Mouse (Mus musculus) midbrain, embryonic 12.5 days (tissue): ENCODE measurements around the gene Fstl1. TPM values are rescaled to one million over a fixed set of nuclear protein-coding genes. Genes with fewer than 3 reads are reported as not detected.

Experiments used
- ATAC-seq: fragments of 200-750 bp; cut with Nextera tagmentation; 2 replicates; pipeline ENCODE4 v1.8.0; 2017; ENCODE audit warnings: low read depth, moderate TSS enrichment, moderate library complexity; ENCODE audit not compliant: low FRiP score
- H3K27ac ChIP-seq: fragments of 300-500 bp; sonication (generic); replicated peaks from 2 replicates; pipeline ENCODE4 v1.5.1; 2016; ENCODE audit warnings: mild to moderate bottlenecking
- H3K27me3 ChIP-seq: fragments of 300-500 bp; sonication (generic); 2 replicates; pipeline ENCODE4 v1.6.1; 2016; ENCODE audit warnings: mild to moderate bottlenecking
- H3K36me3 ChIP-seq: fragments of 300-500 bp; sonication (generic); 2 replicates; pipeline ENCODE4 v1.6.1; 2016
- H3K4me1 ChIP-seq: fragments of 300-500 bp; sonication (generic); 2 replicates; pipeline ENCODE4 v1.6.1; 2016
- H3K4me2 ChIP-seq: fragments of 300-500 bp; sonication (generic); replicated peaks from 2 replicates; pipeline ENCODE4 v1.6.1; 2016; ENCODE audit warnings: mild to moderate bottlenecking, moderate library complexity
- H3K4me3 ChIP-seq: fragments of 300-500 bp; sonication (generic); 2 replicates; pipeline ENCODE4 v1.5.1; 2016; ENCODE audit warnings: mild to moderate bottlenecking
- H3K9ac ChIP-seq: fragments of 300-500 bp; sonication (generic); replicated peaks from 2 replicates; pipeline ENCODE4 v1.6.1; 2016; ENCODE audit warnings: mild to moderate bottlenecking, moderate library complexity
- H3K9me3 ChIP-seq: fragments of 300-500 bp; sonication (generic); 2 replicates; pipeline ENCODE4 v1.6.1; 2016; ENCODE audit warnings: mild to moderate bottlenecking
- WGBS: fragments of 180-500 bp; shearing (Covaris S2); methylation state at CpG from one replicate; pipeline ENCODE4 v1.1.7; 2016; 5-methylcytosine and 5-hydroxymethylcytosine counted together
- polyA plus RNA-seq: library from polyadenylated mRNA; unstranded; fragments of >200 nt; fragmentation: Nextera tagmentation; extraction: Ambion mirVana; gene quantifications from 2 replicates; pipeline ENCODE4 v1.2.1, GENCODE M21; 2016

The Fstl1 gene
- polyA plus RNA-seq, 1 experiment from 2014 or later, result 215 TPM

DNA sequence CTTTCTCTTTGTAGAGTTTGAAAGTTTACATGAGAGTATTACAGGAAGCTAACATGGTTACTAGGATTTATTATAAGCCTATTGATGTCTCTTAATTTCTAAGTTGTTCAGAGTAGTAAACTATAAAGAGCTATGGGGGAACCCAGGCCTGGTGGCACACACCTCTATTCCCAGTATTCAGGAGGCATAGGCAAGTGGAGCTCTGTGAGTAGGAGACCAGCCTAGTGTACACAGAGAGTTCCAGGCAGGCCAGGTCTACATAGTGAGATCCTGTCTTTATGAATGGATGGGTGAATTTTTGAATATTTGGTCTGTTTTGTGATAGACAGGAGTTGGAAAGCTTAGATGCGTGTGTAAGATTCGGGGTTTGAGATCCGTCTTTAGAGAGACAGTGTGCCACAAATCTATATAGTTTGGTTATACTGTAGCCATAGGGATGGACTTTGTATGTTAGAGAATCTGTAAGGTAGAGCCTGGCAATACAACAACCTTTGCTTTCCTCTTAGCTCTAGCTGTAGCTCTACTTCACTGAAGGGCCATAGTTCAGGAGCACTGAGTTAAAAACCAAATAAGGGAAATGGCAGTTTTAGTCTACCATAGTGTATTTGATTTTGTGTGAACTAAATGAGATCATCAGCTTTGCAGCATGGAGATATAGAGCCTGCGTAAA lies 103.2 kb downstream of the Fstl1 start:
- no peaks in the 10 kb centered on the region for H3K27me3 ChIP-seq
- no peaks in the 10 kb centered on the region for H3K4me1 ChIP-seq
- no peak overlapping the region for H3K27ac ChIP-seq
- no peak overlapping the region for H3K9ac ChIP-seq
- H3K36me3 ChIP-seq, result peaks cover 66% of the 10 kb centered on the region
- H3K9me3 ChIP-seq, result no peaks in the 10 kb centered on the region
- no peak for ATAC-seq
- no peak overlapping the region for H3K4me3 ChIP-seq
- WGBS, result 97% methylated on average over 4 of the region's 4 CpGs
- H3K4me2 ChIP-seq, result no peak overlapping the region

DNA sequence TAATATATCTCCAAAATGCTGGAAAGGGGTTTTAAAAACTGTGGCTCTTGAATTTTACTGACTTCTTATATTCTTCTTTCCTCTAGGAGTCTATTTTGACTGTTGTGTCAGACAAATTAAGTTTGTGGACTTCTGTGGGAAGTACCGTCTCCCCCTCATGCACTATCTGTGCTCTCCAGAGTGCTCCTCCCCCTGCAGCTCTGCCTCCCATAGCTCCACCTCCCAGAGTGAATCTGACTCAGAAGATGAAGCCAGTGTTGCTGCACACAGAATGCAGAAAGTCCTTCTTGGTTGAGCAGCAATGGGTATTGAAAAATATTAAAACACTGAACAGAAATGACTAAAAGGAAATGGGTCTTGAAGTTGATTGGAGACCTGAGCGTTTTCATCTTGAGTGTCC lies 104.5 kb downstream of the Fstl1 start:
- Histone ChIP-seq H3K27me3 (no peaks in the 10 kb centered on the region), H3K4me2 (no peak overlapping the region), H3K9ac (no peak overlapping the region), H3K4me3 (no peak overlapping the region), H3K9me3 (no peaks in the 10 kb centered on the region), H3K4me1 (no peaks in the 10 kb centered on the region), H3K27ac (no peak overlapping the region), H3K36me3 (peaks cover 66% of the 10 kb centered on the region)
- no peak for ATAC-seq
- 98% methylated on average over 2 of the region's 2 CpGs for WGBS

Other genes starting within 250 kb of the Fstl1 start
- 46.7 and 53.7 TPM in 2 replicates for gene Gtf2e1, start 237.1 kb upstream of the Fstl1 start, polyA plus RNA-seq
- 35.5 and 36.2 TPM in 2 replicates for gene Rabl3, start 237.0 kb upstream of the Fstl1 start, polyA plus RNA-seq
- 0.21 TPM in 1 of 2 replicates, not detected in the other for gene Hgd, start 196.7 kb upstream of the Fstl1 start, polyA plus RNA-seq
- gene Ndufb4, start 122.4 kb upstream of the Fstl1 start, polyA plus RNA-seq, result 64.0 and 65.8 TPM in 2 replicates
- gene Gm36028, start 84.3 kb downstream of the Fstl1 start, polyA plus RNA-seq, result 0.27 and 0.63 TPM in 2 replicates
- 53.8 and 59.2 TPM in 2 replicates for gene Lrrc58, start 91.5 kb downstream of the Fstl1 start, polyA plus RNA-seq
- 6.8 and 7.7 TPM in 2 replicates for gene Gpr156, start 139.6 kb downstream of the Fstl1 start, polyA plus RNA-seq